Mouse (Mus musculus) limb, embryonic 13.5 days (tissue): ENCODE measurements around the gene Plcb4. TPM values are rescaled to one million over a fixed set of nuclear protein-coding genes. Genes with fewer than 3 reads are reported as not detected.
"Not testable (repeated sequence)": the region's sequence is repeated elsewhere in the genome, so short reads cannot be mapped to it uniquely, and the experiment has no call there.

Experiments used
- ATAC-seq: fragments of 200-750 bp; cut with Nextera tagmentation; 2 replicates; pipeline ENCODE4 v1.8.0; 2017; ENCODE audit warnings: low read depth, moderate number of reproducible peaks, moderate TSS enrichment; ENCODE audit not compliant: low FRiP score
- H3K27ac ChIP-seq: fragments of 300-500 bp; sonication (generic); 2 replicates; pipeline ENCODE4 v1.5.1; 2015; ENCODE audit warnings: inconsistent platforms, mild to moderate bottlenecking, moderate library complexity
- H3K27me3 ChIP-seq: fragments of 300-500 bp; sonication (generic); 2 replicates; pipeline ENCODE4 v1.6.1; 2015; ENCODE audit warnings: mild to moderate bottlenecking, inconsistent platforms
- H3K36me3 ChIP-seq: fragments of 300-500 bp; sonication (generic); 2 replicates; pipeline ENCODE4 v1.6.1; 2015; ENCODE audit warnings: inconsistent platforms, mild to moderate bottlenecking, moderate library complexity
- H3K4me1 ChIP-seq: fragments of 300-500 bp; sonication (generic); 2 replicates; pipeline ENCODE4 v1.6.1; 2015; ENCODE audit warnings: inconsistent platforms
- H3K4me2 ChIP-seq: fragments of 300-500 bp; sonication (generic); replicated peaks from 2 replicates; pipeline ENCODE4 v1.6.1; 2015; ENCODE audit warnings: inconsistent platforms, mild to moderate bottlenecking, moderate library complexity
- H3K4me3 ChIP-seq: fragments of 300-500 bp; sonication (generic); 2 replicates; pipeline ENCODE4 v1.5.1; 2015; ENCODE audit warnings: moderate library complexity, mild to moderate bottlenecking, inconsistent platforms
- H3K9ac ChIP-seq: fragments of 300-500 bp; sonication (generic); 2 replicates; pipeline ENCODE4 v1.6.1; 2015; ENCODE audit warnings: mild to moderate bottlenecking, inconsistent platforms
- H3K9me3 ChIP-seq: fragments of 300-500 bp; sonication (generic); 2 replicates; pipeline ENCODE4 v1.6.1; 2016; ENCODE audit warnings: inconsistent platforms
- WGBS: fragments of 180-500 bp; shearing (Covaris S2); methylation state at CpG from one replicate; pipeline ENCODE4 v1.1.7; 2015; 5-methylcytosine and 5-hydroxymethylcytosine counted together
- polyA plus RNA-seq: library from polyadenylated mRNA; unstranded; fragments of >200 nt; fragmentation: Nextera tagmentation; extraction: Ambion mirVana; gene quantifications from 2 replicates; pipeline ENCODE4 v1.2.1, GENCODE M21; 2015

Plcb4 gene
- polyA plus RNA-seq, 1 experiment from 2014 or later = 19.1 TPM

- Histone ChIP-seq H3K9me3 (no peaks in the 10 kb centered on the region), H3K9ac (no peak overlapping the region), H3K4me1 (peaks cover 4% of the 10 kb centered on the region; the same call in 1 of the 2 replicates), H3K36me3 (no peaks in the 10 kb centered on the region), H3K27me3 (no peaks in the 10 kb centered on the region), H3K4me3 (no peak overlapping the region), H3K4me2 (no peak overlapping the region), H3K27ac (no peak overlapping the region)
- WGBS = 90% methylated on average over 5 of the region's 5 CpGs
- no peak for ATAC-seq
Measured at GRCm38 (mm10) chr2:135891686-135892085, 232.9 kb downstream of the Plcb4 start.

GRCm38 (mm10) chr2:135894582-135894981, 235.8 kb downstream of the Plcb4 start:
- no peak for ATAC-seq
- Histone ChIP-seq H3K9me3 (no peaks in the 10 kb centered on the region), H3K27me3 (no peaks in the 10 kb centered on the region), H3K4me1 (no peaks in the 10 kb centered on the region), H3K4me2 (no peak overlapping the region), H3K4me3 (no peak overlapping the region), H3K9ac (no peak overlapping the region), H3K27ac (no peak overlapping the region), H3K36me3 (no peaks in the 10 kb centered on the region)
- WGBS = 77% methylated on average over 2 of the region's 2 CpGs

GRCm38 (mm10) chr2:135898025-135898424, 239.2 kb downstream of the Plcb4 start:
- Histone ChIP-seq H3K4me1 (no peaks in the 10 kb centered on the region), H3K4me3 (no peak overlapping the region), H3K9me3 (no peaks in the 10 kb centered on the region), H3K27ac (no peak overlapping the region), H3K9ac (no peak overlapping the region), H3K27me3 (no peaks in the 10 kb centered on the region), H3K4me2 (no peak overlapping the region), H3K36me3 (no peaks in the 10 kb centered on the region)
- no peak for ATAC-seq
- 79% methylated on average over 4 of the region's 4 CpGs for WGBS

- 80% methylated on average over 4 of the region's 4 CpGs for WGBS
- not testable (repeated sequence) for H3K9ac ChIP-seq, ATAC-seq, H3K4me3 ChIP-seq, H3K27me3 ChIP-seq, H3K4me1 ChIP-seq, H3K9me3 ChIP-seq, H3K4me2 ChIP-seq, H3K36me3 ChIP-seq, H3K27ac ChIP-seq
Measured at GRCm38 (mm10) chr2:135899931-135900330, 241.1 kb downstream of the Plcb4 start.

GRCm38 (mm10) chr2:135901015-135901414, 242.2 kb downstream of the Plcb4 start:
- no peaks in the 10 kb centered on the region for H3K9me3 ChIP-seq
- H3K36me3 ChIP-seq = no peaks in the 10 kb centered on the region
- H3K4me2 ChIP-seq = no peak overlapping the region
- no peak overlapping the region for H3K27ac ChIP-seq
- ATAC-seq = no peak
- no peaks in the 10 kb centered on the region for H3K27me3 ChIP-seq
- WGBS = 87% methylated on average over 4 of the region's 4 CpGs
- no peak overlapping the region for H3K9ac ChIP-seq
- H3K4me3 ChIP-seq = no peak overlapping the region
- no peaks in the 10 kb centered on the region for H3K4me1 ChIP-seq

GRCm38 (mm10) chr2:135904262-135904661, 245.5 kb downstream of the Plcb4 start:
- no peak overlapping the region for H3K27ac ChIP-seq
- no peak overlapping the region for H3K9ac ChIP-seq
- 78% methylated on average over 4 of the region's 4 CpGs for WGBS
- H3K27me3 ChIP-seq = no peaks in the 10 kb centered on the region
- no peaks in the 10 kb centered on the region for H3K36me3 ChIP-seq
- H3K9me3 ChIP-seq = no peaks in the 10 kb centered on the region
- no peaks in the 10 kb centered on the region for H3K4me1 ChIP-seq
- H3K4me2 ChIP-seq = no peak overlapping the region
- ATAC-seq = no peak
- no peak overlapping the region for H3K4me3 ChIP-seq

- H3K36me3 ChIP-seq = no peaks in the 10 kb centered on the region
- no peaks in the 10 kb centered on the region for H3K9me3 ChIP-seq
- no peak overlapping the region for H3K4me2 ChIP-seq
- ATAC-seq = no peak
- 86% methylated on average over 4 of the region's 4 CpGs for WGBS
- no peak overlapping the region for H3K27ac ChIP-seq
- H3K4me1 ChIP-seq = no peaks in the 10 kb centered on the region
- H3K4me3 ChIP-seq = no peak overlapping the region
- H3K27me3 ChIP-seq = no peaks in the 10 kb centered on the region
- no peak overlapping the region for H3K9ac ChIP-seq
Measured at GRCm38 (mm10) chr2:135904791-135905190, 246.0 kb downstream of the Plcb4 start.

GRCm38 (mm10) chr2:135914343-135915261, 255.8 kb downstream of the Plcb4 start:
- Histone ChIP-seq H3K4me1 (peaks cover 28% of the 10 kb centered on the region), H3K27ac (no peak overlapping the region), H3K4me2 (no peak overlapping the region), H3K4me3 (no peak overlapping the region), H3K36me3 (no peaks in the 10 kb centered on the region), H3K9ac (no peak overlapping the region), H3K9me3 (no peaks in the 10 kb centered on the region), H3K27me3 (no peaks in the 10 kb centered on the region)
- no peak for ATAC-seq
- WGBS = 72% methylated on average over 8 of the region's 8 CpGs

- H3K9ac ChIP-seq = no peak overlapping the region
- H3K4me1 ChIP-seq = peaks cover 30% of the 10 kb centered on the region
- ATAC-seq = no peak
- H3K4me2 ChIP-seq = no peak overlapping the region
- H3K27me3 ChIP-seq = no peaks in the 10 kb centered on the region
- 66% methylated on average over 10 of the region's 10 CpGs for WGBS
- H3K9me3 ChIP-seq = no peaks in the 10 kb centered on the region
- no peak overlapping the region for H3K4me3 ChIP-seq
- no peak overlapping the region for H3K27ac ChIP-seq
- H3K36me3 ChIP-seq = no peaks in the 10 kb centered on the region
Measured at GRCm38 (mm10) chr2:135915928-135916327, 257.1 kb downstream of the Plcb4 start.

GRCm38 (mm10) chr2:135917000-135917399, 258.2 kb downstream of the Plcb4 start:
- Histone ChIP-seq H3K9me3 (no peaks in the 10 kb centered on the region), H3K36me3 (no peaks in the 10 kb centered on the region), H3K4me2 (no peak overlapping the region), H3K9ac (no peak overlapping the region), H3K27ac (no peak overlapping the region), H3K27me3 (no peaks in the 10 kb centered on the region), H3K4me1 (peaks cover 30% of the 10 kb centered on the region), H3K4me3 (no peak overlapping the region)
- no peak for ATAC-seq
- WGBS = 83% methylated on average over 3 of the region's 3 CpGs

- H3K27me3 ChIP-seq = no peaks in the 10 kb centered on the region
- WGBS = 53% methylated on average over 5 of the region's 5 CpGs
- no peaks in the 10 kb centered on the region for H3K9me3 ChIP-seq
- no peaks in the 10 kb centered on the region for H3K36me3 ChIP-seq
- ATAC-seq = peak; percentile 54; the same call in 1 of the 2 replicates
- H3K4me1 ChIP-seq = peaks cover 30% of the 10 kb centered on the region
- H3K4me2 ChIP-seq = no peak overlapping the region
- no peak overlapping the region for H3K27ac ChIP-seq
- H3K9ac ChIP-seq = no peak overlapping the region
- no peak overlapping the region for H3K4me3 ChIP-seq
Measured at GRCm38 (mm10) chr2:135918116-135918515, 259.3 kb downstream of the Plcb4 start.

- no peaks in the 10 kb centered on the region for H3K27me3 ChIP-seq
- H3K9ac ChIP-seq = no peak overlapping the region
- no peak overlapping the region for H3K4me2 ChIP-seq
- H3K4me1 ChIP-seq = peaks cover 30% of the 10 kb centered on the region
- ATAC-seq = no peak
- H3K4me3 ChIP-seq = no peak overlapping the region
- H3K9me3 ChIP-seq = no peaks in the 10 kb centered on the region
- H3K27ac ChIP-seq = no peak overlapping the region
- no peaks in the 10 kb centered on the region for H3K36me3 ChIP-seq
- 74% methylated on average over 6 of the region's 6 CpGs for WGBS
Measured at GRCm38 (mm10) chr2:135919641-135920040, 260.8 kb downstream of the Plcb4 start.
